Mouse (Mus musculus) c-Kit-positive CD71-positive TER-119-positive erythroid progenitor cells, embryonic 14.5 days (primary cell): ENCODE data around the gene Syf2.
"Not testable (repeated sequence)": the region's sequence is repeated elsewhere in the genome, so short reads cannot be mapped to it uniquely, and the experiment has no call there.

ENCODE experiments used
- DNase-seq: peaks from one replicate; pipeline ENCODE4 v3.0.0-alpha.2; 2013; ENCODE audit warnings: low spot score

The Syf2 gene

GRCm38 (mm10) chr4:134930684-134931481, at the start of gene Syf2:
Gene Syf2, plus strand, starts transcription at chr4:134930898.
- peak; percentile 96 for DNase-seq

GRCm38 (mm10) chr4:134883266-134883665, 47.4 kb upstream of the Syf2 start:
- DNase-seq: peak; percentile 51

GRCm38 (mm10) chr4:134883808-134884207, 46.9 kb upstream of the Syf2 start:
- no peak for DNase-seq

GRCm38 (mm10) chr4:134884364-134884763, 46.3 kb upstream of the Syf2 start:
- no peak for DNase-seq

GRCm38 (mm10) chr4:134892096-134892495, 38.6 kb upstream of the Syf2 start:
- no peak for DNase-seq

GRCm38 (mm10) chr4:134897256-134897655, 33.4 kb upstream of the Syf2 start:
- DNase-seq: no peak

- DNase-seq: no peak
These were observed 29.6 kb upstream of the Syf2 start for GRCm38 (mm10) chr4:134901126-134901525.

GRCm38 (mm10) chr4:134903046-134903445, 27.7 kb upstream of the Syf2 start:
- no peak for DNase-seq

- DNase-seq: not testable (repeated sequence)
These were observed 19.3 kb upstream of the Syf2 start for GRCm38 (mm10) chr4:134911406-134911805.

- DNase-seq: peak; percentile 85
These were observed 17.3 kb upstream of the Syf2 start for GRCm38 (mm10) chr4:134913413-134913812.

- no peak for DNase-seq
These were observed 16.4 kb upstream of the Syf2 start for GRCm38 (mm10) chr4:134914122-134914863.

- peak; percentile 94 for DNase-seq
These were observed 15.9 kb upstream of the Syf2 start, which contains the start of gene Tmem50a for GRCm38 (mm10) chr4:134914864-134915209. Gene Tmem50a, minus strand, starts transcription at chr4:134915024.

GRCm38 (mm10) chr4:134915223-134916050, 15.3 kb upstream of the Syf2 start:
- no peak for DNase-seq

GRCm38 (mm10) chr4:134917194-134917593, 13.5 kb upstream of the Syf2 start:
- DNase-seq: no peak

- no peak for DNase-seq
These were observed 12.3 kb upstream of the Syf2 start for GRCm38 (mm10) chr4:134918381-134918780.

- no peak for DNase-seq
These were observed 10.8 kb upstream of the Syf2 start for GRCm38 (mm10) chr4:134919733-134920540.

GRCm38 (mm10) chr4:134920631-134921030, 10.1 kb upstream of the Syf2 start:
- no peak for DNase-seq

- DNase-seq: no peak
These were observed 9.0 kb upstream of the Syf2 start for GRCm38 (mm10) chr4:134921703-134922102.

- DNase-seq: no peak
These were observed 8.4 kb upstream of the Syf2 start for GRCm38 (mm10) chr4:134922111-134922924.

GRCm38 (mm10) chr4:134922925-134923244, 7.8 kb upstream of the Syf2 start:
- no peak for DNase-seq
